Mouse (Mus musculus): ENCODE measurements around the gene Phf13.

Phf13 gene

GRCm38 (mm10) chr4:151995371-151996172 lies 486 bp downstream of the Phf13 start:
- in situ Hi-C loops (cut with MboI; ENCODE audit: low pct_unique_long_range_greater_than_20kb in 1 of 2, low sequenced_read_pairs in 2 of 2, unreplicated experiment in 1 of 2): no loop called here

DNA sequence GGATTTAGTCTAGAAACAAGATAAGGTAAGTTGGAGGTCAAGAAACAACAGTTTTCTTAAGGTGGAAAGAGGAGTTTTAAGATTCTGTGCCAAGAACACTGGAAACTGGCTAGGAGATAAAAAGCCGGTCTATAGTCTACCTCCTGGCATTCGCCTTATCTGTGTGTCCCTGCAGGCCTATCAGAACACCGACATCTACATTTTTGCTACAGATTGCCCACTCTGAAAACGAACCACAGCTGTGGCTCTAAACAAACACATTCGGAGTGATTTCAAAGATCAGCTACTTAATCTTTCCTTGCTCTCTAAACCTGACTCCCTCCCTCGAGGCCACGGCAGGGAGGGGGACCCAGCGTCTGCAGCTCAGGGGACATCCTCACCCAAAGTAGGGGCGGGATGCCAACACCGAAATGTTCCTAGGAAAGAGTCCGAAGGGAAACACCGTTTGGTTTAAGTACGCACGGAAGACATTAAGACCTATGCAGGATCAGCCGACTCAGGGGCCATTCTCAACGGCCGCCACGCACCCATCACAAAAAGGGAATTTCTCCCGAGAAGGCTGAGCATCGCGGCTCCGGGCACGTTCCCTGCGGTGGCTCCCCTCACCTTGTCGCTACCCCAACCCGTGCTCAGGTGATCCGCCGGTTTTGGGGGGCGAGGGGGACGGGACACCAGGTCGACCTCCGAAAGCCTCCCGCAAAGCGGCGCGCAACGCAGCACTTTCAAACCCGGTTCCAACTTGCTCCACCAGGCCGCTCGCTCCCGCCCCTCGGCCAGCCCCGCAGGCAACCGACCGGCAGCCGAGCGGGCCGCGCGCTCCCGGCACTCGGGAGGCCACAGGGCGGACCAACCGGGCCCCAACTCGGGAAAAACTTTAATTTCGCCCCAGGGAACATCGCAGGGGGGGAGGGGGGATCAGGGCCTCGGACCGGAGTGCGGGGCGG lies 1.6 kb downstream of the Phf13 start:
- in situ Hi-C loops (cut with MboI; ENCODE audit: low pct_unique_long_range_greater_than_20kb in 1 of 2, low sequenced_read_pairs in 2 of 2, unreplicated experiment in 1 of 2): no loop called here

DNA sequence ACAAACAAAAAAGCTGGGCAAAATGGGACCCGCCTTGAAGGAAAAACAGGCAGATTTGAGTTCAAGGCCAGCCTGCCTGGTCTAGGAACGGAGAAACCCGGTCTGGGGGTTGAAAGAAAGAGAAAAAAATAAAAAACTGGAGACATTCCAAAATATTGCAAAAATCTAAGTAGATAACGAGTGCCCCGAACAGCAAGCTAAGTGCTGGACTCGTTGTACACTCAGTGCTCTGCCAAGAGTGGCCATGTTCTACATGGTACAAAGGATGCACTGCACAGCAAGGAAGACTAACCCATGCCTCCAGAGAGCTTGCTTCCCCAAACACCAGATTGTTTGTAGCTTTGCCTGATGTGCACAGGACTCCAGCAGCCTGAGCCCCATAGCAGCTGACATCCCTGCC lies 3.0 kb downstream of the Phf13 start:
- in situ Hi-C loops (cut with MboI; ENCODE audit: low pct_unique_long_range_greater_than_20kb in 1 of 2, low sequenced_read_pairs in 2 of 2, unreplicated experiment in 1 of 2): no loop called here

- in situ Hi-C loops (cut with MboI; ENCODE audit: low pct_unique_long_range_greater_than_20kb in 1 of 2, low sequenced_read_pairs in 2 of 2, unreplicated experiment in 1 of 2): no loop called here
Measured at GRCm38 (mm10) chr4:151992091-151992490, 4.0 kb downstream of the Phf13 start.

- in situ Hi-C loops (cut with MboI; ENCODE audit: low pct_unique_long_range_greater_than_20kb in 1 of 2, low sequenced_read_pairs in 2 of 2, unreplicated experiment in 1 of 2): no loop called here
Measured at GRCm38 (mm10) chr4:151989110-151989488, 7.0 kb downstream of the Phf13 start.

DNA sequence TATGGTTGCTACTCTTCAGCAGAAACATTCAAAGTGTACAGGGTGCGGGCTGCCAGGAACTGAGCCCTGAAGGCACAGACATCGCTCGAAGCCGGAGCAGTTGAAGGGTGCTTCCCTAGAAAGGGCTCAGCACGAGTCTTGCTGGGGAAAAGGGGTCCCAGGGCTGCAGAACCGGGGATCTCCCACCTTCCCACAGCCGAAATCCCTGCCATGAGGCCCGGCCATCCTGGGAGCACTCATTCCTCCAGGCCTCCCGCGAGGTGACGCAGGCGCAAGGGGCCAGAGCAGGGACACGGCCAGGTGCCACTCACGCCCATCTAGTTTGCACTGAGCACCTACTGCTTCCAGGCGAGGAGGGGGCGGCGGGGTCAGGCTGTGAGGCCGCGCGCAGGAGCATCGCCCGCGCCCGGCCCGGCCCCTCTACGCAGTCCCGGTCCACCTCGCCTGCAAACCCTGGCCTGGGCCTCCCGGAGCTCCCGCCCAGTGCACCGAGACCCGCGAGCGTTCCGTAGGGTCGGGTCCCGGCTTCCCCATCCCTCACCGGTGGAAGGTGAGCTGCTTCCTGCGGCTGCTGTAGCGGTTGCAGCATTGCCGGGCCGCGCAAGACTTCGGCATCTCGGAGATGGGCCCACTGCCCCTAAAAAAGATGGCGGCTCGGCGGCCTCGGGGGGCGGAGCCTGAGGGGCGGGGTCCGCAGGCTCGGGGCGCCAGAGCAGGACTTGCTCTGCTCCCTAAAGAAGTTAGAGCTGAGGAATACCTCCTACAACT lies 7.5 kb downstream of the Phf13 start, which contains the start of gene Thap3:
TSS of gene Thap3 (minus strand) at position 656 of the 768 bp plus-strand sequence.
- in situ Hi-C loops (cut with MboI; ENCODE audit: low pct_unique_long_range_greater_than_20kb in 1 of 2, low sequenced_read_pairs in 2 of 2, unreplicated experiment in 1 of 2): no loop called here

GRCm38 (mm10) chr4:151988014-151988341 lies 8.1 kb downstream of the Phf13 start:
- in situ Hi-C loops (cut with MboI; ENCODE audit: low pct_unique_long_range_greater_than_20kb in 1 of 2, low sequenced_read_pairs in 2 of 2, unreplicated experiment in 1 of 2): no loop called here

DNA sequence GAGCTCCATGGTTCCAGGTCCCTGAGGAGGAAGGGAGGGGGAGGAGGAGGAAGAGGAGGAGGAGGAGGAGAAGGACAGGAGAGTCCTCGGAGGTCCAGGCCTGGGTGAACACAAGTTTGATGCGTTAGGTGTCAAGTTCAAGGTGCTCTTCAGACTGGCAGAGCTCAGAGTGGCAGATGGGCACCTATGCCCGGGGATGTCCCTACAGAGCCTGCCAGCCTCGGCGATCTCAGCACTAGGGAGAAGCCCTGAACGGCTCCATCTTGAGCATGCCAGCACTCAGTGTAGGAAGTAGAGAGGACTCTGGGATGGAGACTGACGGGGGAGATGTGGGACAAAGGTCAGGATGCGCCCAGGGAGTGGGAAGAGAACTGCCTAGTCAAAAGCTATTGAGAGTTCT lies 9.4 kb downstream of the Phf13 start:
- in situ Hi-C loops (cut with MboI; ENCODE audit: low pct_unique_long_range_greater_than_20kb in 1 of 2, low sequenced_read_pairs in 2 of 2, unreplicated experiment in 1 of 2): no loop called here

- in situ Hi-C loops (cut with MboI; ENCODE audit: low pct_unique_long_range_greater_than_20kb in 1 of 2, low sequenced_read_pairs in 2 of 2, unreplicated experiment in 1 of 2): no loop called here
Measured at GRCm38 (mm10) chr4:151985886-151986285, 10.2 kb downstream of the Phf13 start.

DNA sequence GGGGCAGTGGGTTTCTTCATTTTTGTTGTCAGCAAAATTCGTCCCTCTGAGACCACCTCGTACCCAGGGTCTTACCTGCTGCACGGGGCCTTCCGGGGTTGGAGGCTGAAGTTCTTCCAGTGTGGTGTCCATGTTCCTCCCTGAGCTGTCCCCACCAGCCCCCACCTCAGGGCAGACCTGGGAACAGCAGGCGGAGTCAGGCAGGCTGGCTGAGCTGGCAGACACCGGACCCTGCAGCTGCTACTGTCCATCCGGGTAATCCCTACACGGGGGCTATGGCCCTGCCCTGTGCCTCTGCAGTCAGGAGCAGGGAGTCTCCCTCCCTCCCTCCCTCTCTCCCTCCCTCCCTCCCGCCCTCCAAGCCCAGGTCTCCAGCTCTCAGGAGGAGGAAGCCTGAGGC lies 12.5 kb downstream of the Phf13 start:
- in situ Hi-C loops (cut with MboI; ENCODE audit: low pct_unique_long_range_greater_than_20kb in 1 of 2, low sequenced_read_pairs in 2 of 2, unreplicated experiment in 1 of 2): no loop called here

DNA sequence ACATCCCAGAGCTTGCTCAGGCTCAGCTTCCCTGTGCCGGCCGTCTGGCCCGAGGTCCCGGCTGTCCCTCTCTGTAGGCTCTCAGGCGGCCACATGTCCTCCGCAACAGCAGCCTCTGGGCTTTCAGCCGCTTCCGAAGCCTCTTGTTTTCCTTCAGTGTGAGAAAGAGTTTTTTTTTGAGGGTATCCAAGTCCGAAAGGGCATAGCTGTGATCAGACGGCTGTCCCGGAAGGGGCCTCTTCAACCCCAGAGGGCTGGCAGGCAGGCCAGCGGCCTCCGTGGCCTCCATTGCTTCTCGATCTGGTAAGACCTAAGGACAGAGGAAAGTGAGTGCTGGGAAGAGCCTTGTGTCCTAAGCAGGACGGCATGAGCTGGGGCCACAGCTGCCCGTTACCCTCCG lies 13.0 kb downstream of the Phf13 start:
- in situ Hi-C loops (cut with MboI; ENCODE audit: low pct_unique_long_range_greater_than_20kb in 1 of 2, low sequenced_read_pairs in 2 of 2, unreplicated experiment in 1 of 2): no loop called here

GRCm38 (mm10) chr4:151981363-151981762 lies 14.7 kb downstream of the Phf13 start:
- in situ Hi-C loops (cut with MboI; ENCODE audit: low pct_unique_long_range_greater_than_20kb in 1 of 2, low sequenced_read_pairs in 2 of 2, unreplicated experiment in 1 of 2): no loop called here

DNA sequence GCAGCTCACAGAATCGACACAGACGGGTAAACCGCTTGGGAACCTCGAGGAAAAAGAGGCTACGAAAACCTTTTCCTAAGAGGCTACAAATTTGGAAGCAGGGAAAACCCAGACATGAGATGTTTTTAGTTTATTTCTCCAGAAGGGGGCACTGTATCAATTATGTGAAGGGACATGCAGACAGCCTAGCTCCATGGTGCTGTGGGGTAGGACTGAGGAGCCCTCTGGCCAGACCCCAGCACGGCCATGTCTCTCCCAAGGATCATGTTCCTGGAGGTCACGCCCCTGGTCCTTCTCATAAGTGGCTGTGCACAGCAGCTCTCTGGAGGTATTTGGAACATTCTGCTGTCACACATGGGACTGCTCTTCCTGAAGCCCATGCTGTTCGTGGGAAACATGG lies 15.4 kb downstream of the Phf13 start:
- in situ Hi-C loops (cut with MboI; ENCODE audit: low pct_unique_long_range_greater_than_20kb in 1 of 2, low sequenced_read_pairs in 2 of 2, unreplicated experiment in 1 of 2): no loop called here

DNA sequence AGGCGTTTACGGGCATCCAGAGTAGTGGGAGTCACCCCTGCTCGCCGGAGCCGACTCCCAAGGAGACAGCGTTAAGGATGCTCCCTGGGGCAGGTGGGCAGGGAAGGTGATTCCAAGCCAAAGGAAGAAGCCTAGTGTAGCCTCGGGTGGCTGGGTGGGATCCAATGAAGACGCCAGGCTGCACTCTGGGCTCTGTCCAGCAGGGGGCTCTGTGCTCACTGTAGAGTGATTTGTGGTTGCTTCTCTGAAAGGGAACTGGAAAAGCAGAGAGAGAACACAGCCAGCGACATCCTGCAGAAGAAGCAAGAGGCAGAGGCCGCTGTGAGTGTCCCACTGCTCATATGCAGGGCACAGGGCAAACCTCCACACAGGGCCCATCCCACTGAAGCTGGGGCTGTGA lies 18.3 kb downstream of the Phf13 start:
- in situ Hi-C loops (cut with MboI; ENCODE audit: low pct_unique_long_range_greater_than_20kb in 1 of 2, low sequenced_read_pairs in 2 of 2, unreplicated experiment in 1 of 2): no loop called here

DNA sequence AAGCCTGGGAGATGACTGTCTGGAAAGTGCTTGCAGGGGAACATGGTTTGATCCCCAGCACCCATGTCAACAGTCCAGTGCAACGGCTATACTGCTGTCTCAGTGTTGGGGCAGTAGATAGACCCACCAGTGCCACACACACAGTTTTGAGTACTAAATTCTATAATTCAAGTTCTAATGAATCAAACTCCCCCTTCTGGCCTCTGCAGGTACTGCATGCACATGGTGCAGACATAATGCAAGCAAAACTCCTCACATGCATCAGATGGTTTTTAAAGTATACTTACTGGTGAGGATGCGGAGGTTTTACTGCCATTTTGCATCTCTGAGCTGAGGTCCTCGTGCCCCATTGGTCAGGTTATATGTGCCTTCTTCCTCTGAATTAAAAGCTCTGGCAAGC lies 20.6 kb downstream of the Phf13 start:
- in situ Hi-C loops (cut with MboI; ENCODE audit: low pct_unique_long_range_greater_than_20kb in 1 of 2, low sequenced_read_pairs in 2 of 2, unreplicated experiment in 1 of 2): no loop called here

DNA sequence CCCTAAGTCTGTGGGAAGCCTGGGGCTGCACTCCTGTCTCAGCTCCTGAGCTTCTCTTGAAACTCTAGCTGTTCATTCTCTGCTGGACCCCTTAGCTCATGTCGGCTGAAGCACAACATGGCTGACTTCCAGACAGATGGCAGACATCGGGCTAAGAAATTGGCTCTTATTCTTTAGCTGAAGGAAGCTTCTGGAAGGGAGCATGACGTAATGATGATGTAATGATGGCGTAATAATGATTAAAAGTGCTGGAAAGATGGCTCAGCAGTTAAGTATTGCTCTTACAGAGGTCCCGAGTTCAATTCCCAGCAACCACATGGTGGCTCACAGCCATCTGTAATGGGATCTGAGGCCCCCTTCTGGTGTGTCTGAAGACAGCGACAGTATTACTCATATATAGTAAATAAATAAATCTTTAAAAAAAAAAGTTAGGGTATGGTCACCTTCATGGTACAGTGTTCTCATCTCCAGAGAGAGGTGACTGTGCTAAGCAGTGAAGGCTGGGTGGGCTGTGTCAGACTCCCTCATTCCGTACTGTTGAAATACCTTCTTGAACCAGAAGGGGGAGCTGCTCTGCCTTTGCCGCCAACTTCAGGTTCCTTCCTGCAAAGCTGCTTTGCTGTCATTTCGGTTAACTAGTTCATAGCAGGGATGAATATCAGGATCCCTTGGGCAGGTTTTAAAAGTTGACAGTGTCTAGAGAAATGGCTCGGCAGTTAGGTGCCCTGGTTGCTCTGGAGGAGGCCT lies 23.7 kb downstream of the Phf13 start:
- in situ Hi-C loops (cut with MboI; ENCODE audit: low pct_unique_long_range_greater_than_20kb in 1 of 2, low sequenced_read_pairs in 2 of 2, unreplicated experiment in 1 of 2): no loop called here

DNA sequence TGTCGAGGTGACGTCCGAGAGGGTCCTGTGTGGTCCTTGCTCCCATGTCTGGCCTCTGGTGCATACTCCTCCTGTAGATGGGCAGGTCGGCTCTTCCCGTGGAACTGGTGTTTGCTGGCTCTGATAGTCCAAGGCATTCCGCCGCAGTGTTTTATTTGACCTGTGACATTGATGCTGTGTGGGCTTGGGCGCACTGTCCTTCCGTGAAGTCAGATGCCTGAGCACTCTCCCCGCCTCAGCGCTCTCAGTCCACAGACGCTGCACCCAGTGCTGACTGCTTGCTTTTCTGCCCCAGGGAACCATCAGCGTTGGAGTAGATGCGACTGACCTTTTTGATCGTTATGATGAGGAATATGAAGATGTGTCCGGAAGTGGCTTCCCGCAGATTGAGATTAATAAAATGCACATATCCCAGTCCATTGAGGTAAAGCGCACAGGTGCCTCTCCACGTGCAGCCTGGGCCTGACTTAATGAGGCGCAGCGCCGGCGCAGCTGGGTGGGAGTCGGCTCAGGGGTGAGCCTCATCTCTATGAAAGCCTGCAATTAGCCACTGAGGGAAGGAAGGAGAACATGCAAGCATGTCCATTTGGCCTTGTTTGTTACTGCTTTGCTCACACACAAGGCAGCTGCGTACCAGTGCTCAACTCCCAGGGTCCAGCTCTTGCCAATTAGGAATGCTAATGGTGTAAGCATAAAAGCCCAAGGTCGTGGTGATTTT lies 27.7 kb downstream of the Phf13 start:
- in situ Hi-C loops (cut with MboI; ENCODE audit: low pct_unique_long_range_greater_than_20kb in 1 of 2, low sequenced_read_pairs in 2 of 2, unreplicated experiment in 1 of 2): no loop called here

DNA sequence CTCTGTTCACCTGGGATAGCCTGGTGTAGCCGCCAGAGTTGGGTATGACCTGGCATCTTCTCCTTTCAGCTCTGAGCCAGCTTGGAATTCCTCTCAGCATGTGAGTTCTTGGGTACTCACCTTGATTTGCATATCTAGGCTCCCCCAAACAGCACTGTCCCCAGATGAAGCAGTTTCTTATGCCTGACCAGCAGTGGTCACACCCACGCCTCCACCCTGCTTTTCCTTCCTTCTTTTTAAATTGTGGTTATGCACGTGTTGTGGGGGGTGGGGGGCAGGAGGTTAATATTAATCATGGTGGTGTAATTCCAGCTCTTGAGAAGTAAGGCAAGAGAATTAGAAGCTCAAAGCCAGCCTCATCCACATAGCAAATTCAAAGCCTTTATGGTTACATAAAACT lies 33.2 kb downstream of the Phf13 start:
- in situ Hi-C loops (cut with MboI; ENCODE audit: low pct_unique_long_range_greater_than_20kb in 1 of 2, low sequenced_read_pairs in 2 of 2, unreplicated experiment in 1 of 2): no loop called here

All from mouse embryonic stem cell (cell line).